Mouse (Mus musculus) liver, embryonic 12.5 days (tissue): ENCODE results near the gene Ephb2. TPM values are rescaled to one million over a fixed set of nuclear protein-coding genes. Genes with fewer than 3 reads are reported as not detected.

Experiments used
- ATAC-seq: fragments of 200-750 bp; cut with Nextera tagmentation; 2 replicates; pipeline ENCODE4 v1.8.0; 2017; ENCODE audit warnings: moderate number of reproducible peaks, mild to moderate bottlenecking, moderate library complexity
- H3K27ac ChIP-seq: fragments of 300-500 bp; sonication (generic); 2 replicates; pipeline ENCODE4 v1.5.1; 2016; ENCODE audit warnings: mild to moderate bottlenecking
- H3K27me3 ChIP-seq: fragments of 300-500 bp; sonication (generic); replicated peaks from 2 replicates; pipeline ENCODE4 v1.6.1; 2016; ENCODE audit warnings: mild to moderate bottlenecking, moderate library complexity
- H3K36me3 ChIP-seq: fragments of 300-500 bp; sonication (generic); 2 replicates; pipeline ENCODE4 v1.6.1; 2016; ENCODE audit warnings: mild to moderate bottlenecking, moderate library complexity
- H3K4me1 ChIP-seq: fragments of 300-500 bp; sonication (generic); 2 replicates; pipeline ENCODE4 v1.6.1; 2016
- H3K4me2 ChIP-seq: fragments of 300-500 bp; sonication (generic); 2 replicates; pipeline ENCODE4 v1.6.1; 2016; ENCODE audit warnings: mild to moderate bottlenecking, moderate library complexity
- H3K4me3 ChIP-seq: fragments of 300-500 bp; sonication (generic); 2 replicates; pipeline ENCODE4 v1.5.1; 2016; ENCODE audit warnings: mild to moderate bottlenecking, moderate library complexity
- H3K9ac ChIP-seq: fragments of 300-500 bp; sonication (generic); 2 replicates; pipeline ENCODE4 v1.6.1; 2016; ENCODE audit warnings: mild to moderate bottlenecking, moderate library complexity
- H3K9me3 ChIP-seq: fragments of 300-500 bp; sonication (generic); replicated peaks from 2 replicates; pipeline ENCODE4 v1.6.1; 2016; ENCODE audit warnings: mild to moderate bottlenecking, moderate library complexity
- WGBS: fragments of 180-500 bp; shearing (Covaris S2); methylation state at CpG from one replicate; pipeline ENCODE4 v1.1.7; 2016; ENCODE audit not compliant: insufficient replicate concordance; 5-methylcytosine and 5-hydroxymethylcytosine counted together
- polyA plus RNA-seq: library from polyadenylated mRNA; unstranded; fragments of >200 nt; fragmentation: Nextera tagmentation; extraction: Ambion mirVana; gene quantifications from 2 replicates; pipeline ENCODE4 v1.2.1, GENCODE M21; 2016

The Ephb2 gene
- polyA plus RNA-seq, 1 experiment from 2014 or later, result 1.4 TPM

- Histone ChIP-seq H3K27ac (no peak overlapping the region; the same call in 1 of the 2 replicates), H3K4me3 (no peak overlapping the region), H3K9ac (no peak overlapping the region), H3K36me3 (no peaks in the 10 kb centered on the region), H3K4me2 (no peak overlapping the region), H3K27me3 (peaks cover 3% of the 10 kb centered on the region; the same call in 1 of the 2 replicates), H3K9me3 (no peaks in the 10 kb centered on the region), H3K4me1 (peaks cover 35% of the 10 kb centered on the region)
- no peak for ATAC-seq
- 60% methylated on average over 3 of the region's 3 CpGs for WGBS
Observed at GRCm38 (mm10) chr4:136651357-136651811, 184.4 kb downstream of the Ephb2 start.

DNA sequence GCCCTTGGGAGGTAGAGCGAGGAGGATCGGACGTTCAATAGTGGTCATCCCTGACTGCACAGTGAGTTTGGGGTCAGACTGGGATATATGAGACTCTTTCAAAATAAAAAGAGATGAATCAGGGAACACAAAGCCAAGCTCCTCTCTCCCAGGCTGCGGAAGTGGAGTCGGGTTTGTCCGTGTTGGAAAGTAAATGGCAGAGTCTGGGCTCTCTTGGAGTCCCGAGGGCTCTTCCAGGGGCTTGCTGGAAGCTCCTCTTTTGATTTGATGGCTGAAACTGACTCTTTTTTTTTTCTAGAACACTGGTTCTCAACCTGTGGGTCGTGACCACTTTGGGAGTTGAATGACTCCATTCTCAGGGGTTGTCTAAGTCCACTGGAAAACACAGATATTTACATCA lies 185.5 kb downstream of the Ephb2 start:
- Histone ChIP-seq H3K4me2 (no peak overlapping the region), H3K27ac (no peak overlapping the region), H3K4me1 (peaks cover 35% of the 10 kb centered on the region), H3K27me3 (peaks cover 3% of the 10 kb centered on the region; the same call in 1 of the 2 replicates), H3K9me3 (no peaks in the 10 kb centered on the region), H3K9ac (no peak overlapping the region), H3K4me3 (no peak overlapping the region), H3K36me3 (no peaks in the 10 kb centered on the region)
- WGBS, result 77% methylated on average over 8 of the region's 8 CpGs
- ATAC-seq, result no peak

DNA sequence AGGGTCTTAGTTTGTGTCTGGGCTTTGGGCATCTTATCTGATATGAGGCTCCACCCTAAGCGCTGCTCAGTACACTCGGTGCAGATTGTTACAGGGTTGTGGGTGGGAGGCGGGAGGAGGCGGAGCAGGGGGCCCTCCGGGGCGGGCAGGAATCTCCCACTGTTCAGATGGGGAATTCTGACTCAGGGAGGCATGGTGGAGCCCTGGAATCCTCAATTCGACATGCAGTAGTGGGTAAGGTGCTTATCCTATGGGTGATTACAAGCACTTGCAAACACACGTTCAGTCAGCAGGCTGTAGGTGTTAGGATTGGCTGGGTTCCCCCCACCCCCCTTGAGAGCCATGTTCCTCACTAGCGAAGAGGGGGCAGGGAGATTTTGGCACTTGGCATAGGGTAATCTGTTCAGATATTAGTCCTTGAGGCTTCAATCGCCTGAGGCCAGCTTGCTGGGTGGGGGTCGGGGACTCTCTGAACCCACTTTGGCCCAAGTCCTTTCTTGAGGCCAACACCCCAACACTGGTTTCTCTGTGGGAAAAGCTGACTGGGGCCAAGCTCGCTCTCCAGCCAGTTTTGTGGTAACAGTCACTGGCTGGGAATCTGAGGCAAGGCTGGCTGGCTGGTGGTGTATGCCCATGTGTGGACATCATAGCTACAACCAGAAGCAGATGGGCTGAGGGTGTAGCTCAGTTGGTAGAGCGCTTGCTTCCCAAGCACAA lies 186.2 kb downstream of the Ephb2 start:
- no peak overlapping the region for H3K9ac ChIP-seq
- peak overlapping the region; percentile 20 for H3K4me2 ChIP-seq
- H3K36me3 ChIP-seq, result no peaks in the 10 kb centered on the region
- no peak overlapping the region for H3K27ac ChIP-seq
- ATAC-seq, result no peak
- no peak overlapping the region for H3K4me3 ChIP-seq
- H3K27me3 ChIP-seq, result peaks cover 3% of the 10 kb centered on the region; the same call in 1 of the 2 replicates
- peaks cover 35% of the 10 kb centered on the region for H3K4me1 ChIP-seq
- WGBS, result 30% methylated on average over 13 of the region's 13 CpGs
- no peaks in the 10 kb centered on the region for H3K9me3 ChIP-seq

- H3K27me3 ChIP-seq, result peaks cover 3% of the 10 kb centered on the region; the same call in 1 of the 2 replicates
- no peaks in the 10 kb centered on the region for H3K9me3 ChIP-seq
- H3K4me3 ChIP-seq, result no peak overlapping the region
- no peak overlapping the region for H3K27ac ChIP-seq
- 0 out of 2 replicates have a peak, but pooled peaks have one; percentile 19 for ATAC-seq
- peaks cover 34% of the 10 kb centered on the region for H3K4me1 ChIP-seq
- H3K36me3 ChIP-seq, result no peaks in the 10 kb centered on the region
- no peak overlapping the region for H3K9ac ChIP-seq
- peak overlapping the region; percentile 20 for H3K4me2 ChIP-seq
- 15% methylated on average over 11 of the region's 11 CpGs for WGBS
Observed at GRCm38 (mm10) chr4:136648922-136649479, 186.8 kb downstream of the Ephb2 start.

DNA sequence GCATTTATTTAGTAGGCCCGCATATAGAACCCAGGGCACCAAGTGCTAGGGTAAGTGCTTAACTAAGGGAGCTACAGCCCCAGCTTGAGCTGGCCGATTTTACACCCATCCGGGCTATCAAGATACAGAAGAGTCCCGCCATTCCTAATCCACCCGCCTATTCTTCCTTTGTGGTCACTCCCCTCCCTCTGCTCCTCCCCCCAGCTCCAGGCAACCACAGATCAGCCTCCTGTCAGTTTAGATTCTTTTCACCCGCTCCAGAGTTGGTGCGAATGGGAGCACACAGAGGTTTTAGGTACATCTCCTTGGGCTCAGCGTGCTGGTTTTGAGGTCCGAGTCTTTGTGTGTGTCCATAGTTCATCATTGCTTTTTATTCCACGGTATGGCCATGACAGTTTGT lies 196.9 kb downstream of the Ephb2 start:
- H3K4me2 ChIP-seq, result 0 out of 2 replicates have a peak overlapping the region, but pooled peaks have one; percentile 12
- no peak overlapping the region for H3K4me3 ChIP-seq

DNA sequence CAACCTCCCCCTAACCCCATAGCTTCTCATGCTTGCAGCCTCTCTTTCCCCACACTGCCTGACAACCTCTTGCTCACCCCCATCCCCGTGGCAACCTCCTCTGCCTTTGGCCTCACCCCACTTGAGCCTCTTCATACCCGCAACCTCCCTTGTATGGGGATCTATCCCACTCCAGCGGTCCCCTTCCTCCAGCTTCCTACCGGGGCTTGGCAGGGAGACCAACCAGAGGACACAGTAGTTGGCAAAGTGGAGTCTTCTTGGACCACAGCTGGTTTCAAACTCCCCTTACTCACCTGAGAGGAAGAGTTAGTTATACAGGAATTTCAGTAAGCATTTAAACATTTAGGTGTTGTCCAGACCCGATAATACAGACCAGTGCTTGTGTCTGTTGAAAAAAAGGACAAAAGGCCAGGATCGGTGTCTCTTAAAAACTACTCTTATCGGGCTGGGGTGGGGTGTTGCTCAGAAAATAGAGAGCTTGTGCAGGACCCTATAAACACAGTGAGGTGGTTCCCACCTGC lies 197.5 kb downstream of the Ephb2 start:
- Histone ChIP-seq H3K4me3 (no peak overlapping the region), H3K27me3 (peaks cover 53% of the 10 kb centered on the region), H3K36me3 (no peaks in the 10 kb centered on the region), H3K27ac (no peak overlapping the region), H3K9ac (no peak overlapping the region), H3K9me3 (no peaks in the 10 kb centered on the region), H3K4me2 (no peak overlapping the region), H3K4me1 (peaks cover 24% of the 10 kb centered on the region)
- ATAC-seq, result no peak
- 36% methylated on average over 7 of the region's 7 CpGs for WGBS

More for the DNA sequence above, 196.9 kb downstream of the Ephb2 start:
- Histone ChIP-seq H3K9ac (no peak overlapping the region), H3K27ac (no peak overlapping the region), H3K4me1 (peaks cover 24% of the 10 kb centered on the region), H3K27me3 (peaks cover 53% of the 10 kb centered on the region), H3K36me3 (no peaks in the 10 kb centered on the region), H3K9me3 (no peaks in the 10 kb centered on the region)
- ATAC-seq, result no peak
- WGBS, result 6% methylated on average over 10 of the region's 10 CpGs

DNA sequence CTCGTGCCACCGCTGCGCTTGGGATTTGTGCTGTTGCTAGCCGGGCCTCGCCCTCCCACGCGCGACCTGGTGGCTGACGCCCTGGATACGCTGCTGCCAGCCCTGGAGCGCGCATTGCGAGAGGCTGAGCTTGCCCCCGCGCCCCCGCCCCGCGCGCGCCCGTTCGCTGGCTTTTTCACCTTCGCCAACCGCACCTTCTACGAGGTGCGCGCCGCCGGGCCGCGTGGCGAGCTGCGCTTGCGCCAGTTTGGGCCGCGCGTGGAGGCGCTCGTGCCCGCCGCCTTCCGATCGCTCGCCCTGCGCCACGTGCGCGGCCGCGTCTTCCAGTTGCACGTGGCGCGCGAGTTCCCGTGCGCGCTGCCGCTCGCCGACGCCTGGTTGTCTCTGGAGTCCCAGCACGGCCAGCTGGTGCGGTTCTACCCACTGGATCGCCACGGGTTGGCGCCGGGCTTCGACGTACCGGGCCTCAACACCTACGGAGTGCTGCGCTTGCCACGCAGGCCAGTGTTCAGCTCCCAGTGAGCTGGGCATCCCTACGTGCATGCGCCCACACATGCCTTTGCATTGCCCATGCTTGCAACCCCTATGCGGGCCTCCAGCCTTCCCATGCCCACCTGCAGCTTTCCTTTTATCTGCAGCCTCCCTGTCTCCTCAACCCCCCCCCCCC lies 198.1 kb downstream of the Ephb2 start:
- WGBS, result 6% methylated on average over 75 of the region's 76 CpGs
- no peak overlapping the region for H3K9ac ChIP-seq
- H3K4me2 ChIP-seq, result peak overlapping the region; percentile 70
- peak overlapping the region; percentile 46 for H3K4me3 ChIP-seq
- H3K9me3 ChIP-seq, result no peaks in the 10 kb centered on the region
- H3K4me1 ChIP-seq, result peaks cover 24% of the 10 kb centered on the region
- no peak overlapping the region for H3K27ac ChIP-seq
- H3K36me3 ChIP-seq, result no peaks in the 10 kb centered on the region
- ATAC-seq, result no peak
- H3K27me3 ChIP-seq, result peaks cover 53% of the 10 kb centered on the region

DNA sequence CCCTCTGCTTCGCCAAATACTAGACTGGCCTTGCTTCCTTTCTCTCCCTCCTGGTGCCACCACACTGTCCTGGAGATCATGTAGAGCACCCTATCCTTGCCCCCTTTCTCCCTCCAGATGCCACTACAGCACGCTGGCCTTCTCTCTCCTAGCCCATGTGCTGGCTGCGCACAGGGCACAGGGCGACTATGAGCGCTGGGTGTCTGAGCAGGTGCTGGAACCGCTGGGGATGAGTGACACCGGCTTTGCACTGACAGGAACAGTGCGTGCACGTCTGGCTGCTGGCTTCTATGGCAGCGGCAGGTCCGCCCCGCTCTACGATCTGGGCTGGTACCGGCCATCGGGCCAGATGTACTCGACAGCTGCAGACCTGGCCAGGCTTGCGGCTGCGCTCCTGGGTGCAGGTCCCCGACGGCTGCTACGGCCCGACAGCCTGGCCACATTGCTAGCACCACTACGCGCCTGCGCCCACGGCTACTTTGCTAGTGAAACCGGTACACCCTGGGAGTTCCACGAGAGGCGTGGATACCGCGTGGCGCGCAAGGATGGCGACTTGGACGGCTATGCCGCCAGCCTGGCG lies 198.7 kb downstream of the Ephb2 start:
- H3K4me1 ChIP-seq, result peaks cover 24% of the 10 kb centered on the region
- peak overlapping the region; percentile 70 for H3K4me2 ChIP-seq
- no peak for ATAC-seq
- no peak overlapping the region for H3K9ac ChIP-seq
- no peaks in the 10 kb centered on the region for H3K9me3 ChIP-seq
- H3K27me3 ChIP-seq, result peaks cover 53% of the 10 kb centered on the region
- H3K36me3 ChIP-seq, result no peaks in the 10 kb centered on the region
- peak overlapping the region; percentile 46 for H3K4me3 ChIP-seq
- no peak overlapping the region for H3K27ac ChIP-seq
- 26% methylated on average over 37 of the region's 37 CpGs for WGBS

DNA sequence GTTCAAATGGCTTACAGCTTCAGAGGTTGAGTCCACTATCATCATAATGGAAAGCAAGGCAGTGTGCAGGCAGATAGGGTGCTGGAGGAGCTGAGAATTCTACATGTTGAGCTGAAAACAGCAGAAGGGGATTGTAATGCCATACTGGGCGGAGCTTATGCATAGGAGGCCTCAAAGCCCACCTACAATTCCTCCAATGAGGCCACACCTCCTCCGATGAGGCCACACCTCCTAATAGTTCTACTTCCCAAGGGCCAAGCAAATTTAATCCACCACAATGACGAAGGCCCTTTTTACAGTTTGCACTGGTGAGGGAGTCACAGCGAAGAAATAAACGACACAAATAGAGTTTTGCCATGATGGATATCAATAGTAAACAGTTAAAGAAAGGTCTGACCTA lies 199.3 kb downstream of the Ephb2 start:
- ATAC-seq, result no peak
- H3K9ac ChIP-seq, result no peak overlapping the region
- H3K4me1 ChIP-seq, result peaks cover 24% of the 10 kb centered on the region
- H3K4me3 ChIP-seq, result no peak overlapping the region
- no peaks in the 10 kb centered on the region for H3K36me3 ChIP-seq
- no peak overlapping the region for H3K4me2 ChIP-seq
- WGBS, result 41% methylated on average over 5 of the region's 5 CpGs
- peaks cover 53% of the 10 kb centered on the region for H3K27me3 ChIP-seq
- no peaks in the 10 kb centered on the region for H3K9me3 ChIP-seq
- no peak overlapping the region for H3K27ac ChIP-seq

- no peak for ATAC-seq
- Histone ChIP-seq H3K4me2 (no peak overlapping the region), H3K27ac (no peak overlapping the region), H3K36me3 (no peaks in the 10 kb centered on the region), H3K27me3 (peaks cover 52% of the 10 kb centered on the region), H3K9ac (no peak overlapping the region), H3K4me1 (peaks cover 24% of the 10 kb centered on the region), H3K9me3 (no peaks in the 10 kb centered on the region), H3K4me3 (no peak overlapping the region)
Observed at GRCm38 (mm10) chr4:136635995-136636394, 199.8 kb downstream of the Ephb2 start.

DNA sequence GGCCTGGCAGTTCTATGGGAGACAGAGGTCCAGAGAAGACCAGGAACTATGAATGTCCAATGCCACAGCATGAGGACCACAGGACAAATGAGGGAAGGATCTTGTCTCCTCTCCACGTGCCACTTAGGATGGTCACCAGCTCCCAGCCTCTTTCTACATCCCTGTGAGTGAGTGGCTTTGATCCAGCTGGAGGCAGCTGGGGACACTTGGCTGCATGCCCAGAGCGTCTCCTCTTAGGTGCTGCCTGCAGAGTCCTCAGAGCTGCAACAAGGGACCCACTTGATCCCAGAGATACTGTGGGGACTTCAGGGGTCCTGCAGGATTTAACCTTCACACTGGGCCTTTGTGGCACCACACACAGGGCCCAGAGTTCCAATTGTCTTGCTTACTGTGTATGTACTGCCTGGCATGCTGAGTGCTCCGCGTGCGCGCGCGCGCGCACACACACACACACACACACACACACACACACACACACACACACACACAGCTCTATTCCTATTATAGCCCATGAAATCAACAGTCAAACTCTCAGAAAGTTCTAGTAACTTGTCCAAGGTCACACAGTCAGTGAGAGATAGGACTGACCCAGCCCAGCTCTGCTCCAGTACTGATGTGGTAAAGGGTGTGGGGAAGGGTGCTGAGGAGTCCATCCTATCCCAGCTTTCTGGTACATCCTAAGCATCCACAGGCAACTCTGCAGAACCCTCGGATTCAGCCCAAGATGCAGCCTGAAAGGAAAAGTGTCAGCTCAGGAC lies 204.4 kb downstream of the Ephb2 start:
- H3K27me3 ChIP-seq, result peaks cover 11% of the 10 kb centered on the region
- H3K9me3 ChIP-seq, result no peaks in the 10 kb centered on the region
- H3K9ac ChIP-seq, result no peak overlapping the region
- H3K4me3 ChIP-seq, result no peak overlapping the region
- H3K27ac ChIP-seq, result no peak overlapping the region
- 0 out of 2 replicates have a peak, but pooled peaks cover 5% of the 10 kb centered on the region for H3K4me1 ChIP-seq
- no peaks in the 10 kb centered on the region for H3K36me3 ChIP-seq
- WGBS, result 76% methylated on average over 11 of the region's 11 CpGs
- no peak for ATAC-seq
- H3K4me2 ChIP-seq, result no peak overlapping the region
